25 mouse cellular contexts compared by ENCODE assay signal in genomic region chr5:7972266-7972665, GRCm38 (mm10). TPM values are rescaled to one million over a fixed set of nuclear protein-coding genes. Genes with fewer than 3 reads are reported as not detected.
DNase-seq lines count a peak whose midpoint lies in the region; TF ChIP-seq lines count a peak whose summit lies in the region.
"Had no signal": no experiment of that assay in that cellular context is flagged by ENCODE, and none has a peak within 500 bp of the region (broad histone marks: within the 10 kb centered on the region; RNA-seq: fewer than 3 reads in every experiment).

No protein-coding gene starts in this region.

- TF ChIP-seq POLR2A in kidney, adult 2 months (IDR thresholded peaks at IDR 0.05; ENCODE audit: low read depth, low read length) = no peak

- H3K4me1 ChIP-seq in kidney, adult 2 months (ENCODE audit: control insufficient read depth, insufficient read depth, low read length) = no peaks in the 10 kb centered on the region
- H3K4me1 ChIP-seq: embryonic facial prominence, embryonic 12.5 days; embryonic facial prominence, embryonic 15.5 days; heart, embryonic 15.5 days; hindbrain, embryonic 12.5 days; hindbrain, embryonic 15.5 days had no signal

- H3K27me3 ChIP-seq in kidney, adult 2 months (replicated peaks; ENCODE audit: control insufficient read depth, insufficient read depth, low read length) = no peaks in the 10 kb centered on the region
- H3K27me3 ChIP-seq: embryonic facial prominence, embryonic 12.5 days; embryonic facial prominence, embryonic 15.5 days; heart, embryonic 12.5 days; heart, embryonic 15.5 days; hindbrain, embryonic 12.5 days; hindbrain, embryonic 15.5 days had no signal

- H3K4me3 ChIP-seq in kidney, adult 2 months (ENCODE audit: insufficient read depth, low read depth, low read length) = no peak overlapping the region
- H3K4me3 ChIP-seq: embryonic facial prominence, embryonic 12.5 days; embryonic facial prominence, embryonic 15.5 days; gastrocnemius, adult 2 months; heart, embryonic 12.5 days; heart, embryonic 15.5 days; hindbrain, embryonic 12.5 days; hindbrain, embryonic 15.5 days had no signal

- H3K36me3 ChIP-seq in kidney, adult 2 months (ENCODE audit: control insufficient read depth, insufficient read depth, low read length) = no peaks in the 10 kb centered on the region
- H3K36me3 ChIP-seq: embryonic facial prominence, embryonic 12.5 days; embryonic facial prominence, embryonic 15.5 days; heart, embryonic 12.5 days; heart, embryonic 15.5 days; hindbrain, embryonic 12.5 days; hindbrain, embryonic 15.5 days had no signal

- DNase-seq in adrenal gland, postnatal 14 days = peak; percentile 8
- DNase-seq in adrenal gland, postnatal 10 days = no peak
- peak; percentile 17 for DNase-seq in kidney, adult 2 months
- no peak for DNase-seq in kidney, adult 11 months
- DNase-seq in kidney, postnatal 36 days = peak; percentile 3 to 5
- DNase-seq in kidney, adult 18-20 months = no peak
- DNase-seq in cerebellum, adult 18-20 months = no peak
- DNase-seq: adrenal gland, postnatal 25 days; cerebellum, adult 2 months; cerebellum, adult 9-11 months; cerebellum, postnatal 25 days; forebrain, postnatal 0 days; gastrocnemius, adult 2 months; gastrocnemius, postnatal 14 days; heart, adult 18-20 months had no signal

- TF ChIP-seq CTCF in kidney, adult 2 months (conservative IDR thresholded peaks at IDR 0.05; ENCODE audit: insufficient read depth, insufficient read length, low read depth, low read length) = no peak

- no peak overlapping the region for H3K27ac ChIP-seq in kidney, adult 2 months (ENCODE audit: insufficient read depth, low read depth, low read length)
- H3K27ac ChIP-seq: embryonic facial prominence, embryonic 12.5 days; embryonic facial prominence, embryonic 15.5 days; gastrocnemius, adult 2 months; heart, embryonic 15.5 days; hindbrain, embryonic 12.5 days; hindbrain, embryonic 15.5 days had no signal

- WGBS in kidney, adult 2 months = 76% methylated on average over 2 of the region's 2 CpGs

RNA-seq across cellular contexts. Expression of gene Steap4, which starts 12.0 kb away (rescaled TPM):
- total RNA-seq in adrenal gland, postnatal 14 days (2021) = 35.8 and 44.3 TPM in 2 replicates
- total RNA-seq in adrenal gland, postnatal 10 days (2021) = 10 to 100 TPM; 36.1 to 42.8 TPM
- 8.4 and 8.7 TPM in 2 replicates for polyA plus RNA-seq in kidney, adult 2 months (2012; rRNA removed)
- total RNA-seq: common myeloid progenitor, adult 5-6 weeks; hematopoietic stem cell, adult 5-6 weeks had no signal
- polyA plus RNA-seq: activated CD4-positive, CD25-positive, alpha-beta regulatory T cell, adult 4 months; forebrain, embryonic 14.5 days had no signal

Comparison
In these comparisons a context has a peak if more than half of its experiments do, and no peak if none do; other contexts are left out.
1. DNase-seq: peak in adrenal gland, postnatal 14 days (single experiment), kidney, adult 2 months (single experiment) and kidney, postnatal 36 days (2 of 2); none in adrenal gland, postnatal 10 days (single experiment), kidney, adult 11 months (single experiment), kidney, adult 18-20 months (single experiment) and cerebellum, adult 18-20 months (0 of 2).